Mouse (Mus musculus) A20 (cell line): Measurements from ENCODE around the gene Anxa11.
"Not testable (repeated sequence)": the region's sequence is repeated elsewhere in the genome, so short reads cannot be mapped to it uniquely, and the experiment has no call there.

Experiments
- DNase-seq: peaks from one replicate; pipeline ENCODE4 v3.0.0-alpha.2; 2011; ENCODE audit warnings: low read depth, low spot score

The Anxa11 gene

DNA sequence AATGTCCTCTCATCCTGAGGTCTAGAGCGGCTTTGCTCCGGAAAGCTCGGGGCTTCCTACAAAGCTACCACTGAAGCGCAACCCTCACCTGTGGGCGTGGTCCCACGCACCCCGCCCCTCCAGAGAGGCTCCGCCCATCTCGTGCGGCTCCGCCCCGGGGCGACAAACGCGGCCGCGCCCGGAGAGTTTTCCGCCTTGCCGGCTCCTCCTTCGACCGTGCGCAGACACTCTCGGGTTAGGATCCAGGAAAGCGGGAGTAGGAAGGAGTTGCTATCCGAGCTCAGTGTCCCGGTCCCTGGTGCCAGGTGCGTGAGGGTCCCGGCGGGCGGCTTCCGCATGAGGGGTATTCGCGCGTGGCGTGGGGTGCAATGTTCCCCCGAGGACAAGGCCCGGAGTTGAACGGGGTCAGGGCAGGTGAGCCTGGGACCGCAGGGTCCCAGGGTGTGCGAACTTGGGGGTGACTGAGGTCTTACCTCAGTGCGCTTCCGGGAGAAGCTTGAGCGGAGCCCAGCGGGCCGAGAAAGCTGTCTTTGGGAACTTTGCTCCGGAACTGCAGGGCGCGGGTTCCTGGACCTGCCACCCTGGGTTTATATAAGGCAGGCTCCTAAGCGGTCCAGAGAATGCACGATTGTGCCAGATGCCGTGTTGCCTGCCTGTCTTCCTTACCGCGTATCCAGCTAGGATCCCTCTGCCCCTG lies at the start of gene Anxa11:
Gene Anxa11, plus strand, starts transcription at position 166 of the 697 bp plus-strand sequence.
- peak; percentile 92 for DNase-seq

DNA sequence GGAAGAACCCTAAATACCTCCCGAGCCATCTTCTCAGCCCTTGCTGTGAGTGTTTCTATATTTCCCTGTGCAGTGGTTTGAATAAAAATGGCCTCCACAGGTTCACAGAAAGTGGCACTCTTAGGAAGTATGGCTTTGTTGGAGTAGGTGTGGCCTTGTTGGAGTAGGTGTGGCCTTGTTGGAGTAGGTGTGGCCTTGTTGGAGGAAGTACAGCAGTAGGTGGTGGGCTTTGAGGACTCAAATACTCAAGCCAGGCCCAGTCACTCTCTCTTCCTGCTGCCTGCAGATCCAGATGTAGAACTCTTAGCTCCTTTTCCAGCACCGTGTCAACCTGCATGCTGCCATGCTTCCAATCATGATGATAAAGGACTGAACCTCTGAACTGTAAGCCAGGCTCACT lies 47.6 kb upstream of the Anxa11 start:
- DNase-seq = no peak

DNA sequence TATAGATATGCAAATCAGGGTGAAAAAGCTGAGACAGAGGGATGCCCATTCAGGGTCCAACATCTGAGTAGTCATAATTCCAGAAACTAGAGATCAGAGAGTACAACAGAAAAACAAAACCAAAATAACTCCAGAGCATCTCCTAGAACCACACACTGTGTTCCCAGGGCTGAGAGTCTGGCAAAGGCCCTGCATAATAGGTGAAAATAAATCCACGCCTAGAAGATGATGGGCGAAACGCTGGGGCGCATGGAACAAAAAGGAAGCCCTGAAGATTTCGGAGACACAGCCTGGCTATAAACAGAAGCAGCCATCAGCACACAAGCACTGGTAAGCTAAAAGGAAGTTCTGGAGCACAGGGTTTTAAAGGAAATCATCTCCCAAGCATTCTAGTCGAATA lies 46.9 kb upstream of the Anxa11 start:
- no peak for DNase-seq

- DNase-seq = no peak
Measured at GRCm38 (mm10) chr14:25795561-25796174, 46.3 kb upstream of the Anxa11 start.

- no peak for DNase-seq
Measured at GRCm38 (mm10) chr14:25796619-25797018, 45.3 kb upstream of the Anxa11 start.

GRCm38 (mm10) chr14:25800166-25800960 lies 41.6 kb upstream of the Anxa11 start:
- DNase-seq = peak; percentile 74

GRCm38 (mm10) chr14:25802511-25802910 lies 39.4 kb upstream of the Anxa11 start:
- no peak for DNase-seq

DNA sequence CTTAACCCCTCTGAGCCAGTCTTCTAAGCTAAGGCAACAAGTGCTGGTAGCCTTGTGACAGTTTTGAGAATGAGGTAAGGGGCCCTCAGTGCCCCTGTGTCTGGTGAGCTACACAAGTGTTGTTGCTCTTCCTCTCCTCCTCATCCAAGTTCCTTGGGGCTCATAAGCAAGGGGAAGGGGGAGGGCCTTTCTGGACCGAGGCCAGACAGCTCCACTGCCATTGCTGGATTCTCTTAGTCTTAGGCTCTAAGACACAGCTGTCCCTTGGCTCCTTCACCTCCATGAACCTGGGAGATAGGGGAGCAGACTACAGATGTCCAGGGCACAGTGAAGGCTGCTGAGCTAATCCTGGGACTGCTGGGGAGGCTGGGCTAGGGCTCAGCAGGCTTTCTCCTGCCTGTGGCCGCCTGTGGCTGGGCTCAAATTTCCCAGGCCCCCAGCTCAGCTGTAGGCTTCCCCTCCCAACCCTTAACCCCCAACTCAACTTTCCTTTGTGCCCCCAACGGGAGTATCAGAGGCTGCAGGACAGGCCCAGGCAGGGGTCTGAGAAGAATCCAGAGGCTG lies 38.6 kb upstream of the Anxa11 start:
- no peak for DNase-seq

- no peak for DNase-seq
Measured at GRCm38 (mm10) chr14:25805871-25806270, 36.1 kb upstream of the Anxa11 start.

- DNase-seq = no peak
Measured at GRCm38 (mm10) chr14:25806561-25806960, 35.4 kb upstream of the Anxa11 start.

- DNase-seq = not testable (repeated sequence)
Measured at GRCm38 (mm10) chr14:25811026-25811425, 30.9 kb upstream of the Anxa11 start.

DNA sequence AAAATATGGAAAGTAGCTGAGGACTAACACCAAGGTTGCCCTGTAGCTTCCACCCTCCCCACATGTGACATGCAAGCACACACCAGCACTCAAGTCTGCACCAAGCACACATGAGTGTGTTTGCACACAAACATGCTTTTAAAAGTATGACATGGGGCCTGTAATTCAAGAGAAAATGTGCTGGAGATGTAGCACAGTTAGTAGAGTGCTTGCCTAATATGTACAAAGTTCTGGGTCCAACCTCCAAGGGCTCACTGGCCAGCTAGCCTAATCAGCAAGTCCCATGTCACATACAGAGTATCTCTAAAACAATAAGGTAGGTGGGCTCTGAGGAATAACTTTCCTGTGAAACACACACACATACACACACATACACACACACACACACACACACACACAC lies 27.8 kb upstream of the Anxa11 start:
- no peak for DNase-seq

GRCm38 (mm10) chr14:25816416-25816815 lies 25.5 kb upstream of the Anxa11 start:
- DNase-seq = peak; percentile 48

DNA sequence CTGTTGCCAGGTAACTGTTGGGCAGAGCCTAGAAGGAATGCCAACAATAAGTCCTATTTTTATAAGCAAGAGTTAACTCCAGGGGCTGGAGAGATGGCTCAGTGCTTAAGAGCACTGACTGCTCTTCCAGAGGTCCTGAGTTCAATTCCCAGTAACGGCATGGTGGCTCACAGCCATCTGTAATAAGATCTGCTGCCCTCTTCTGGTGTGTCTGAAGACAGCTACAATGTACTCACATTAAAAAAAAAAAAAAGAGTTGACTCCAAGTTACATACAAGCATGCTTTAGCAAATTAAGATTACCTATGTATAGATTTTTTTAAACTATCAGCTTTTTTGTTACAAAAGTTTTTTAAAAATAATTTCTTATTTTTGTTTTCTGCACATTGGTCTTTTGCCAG lies 19.4 kb upstream of the Anxa11 start:
- no peak for DNase-seq

- no peak for DNase-seq
Measured at GRCm38 (mm10) chr14:25824995-25825394, 17.0 kb upstream of the Anxa11 start.

DNA sequence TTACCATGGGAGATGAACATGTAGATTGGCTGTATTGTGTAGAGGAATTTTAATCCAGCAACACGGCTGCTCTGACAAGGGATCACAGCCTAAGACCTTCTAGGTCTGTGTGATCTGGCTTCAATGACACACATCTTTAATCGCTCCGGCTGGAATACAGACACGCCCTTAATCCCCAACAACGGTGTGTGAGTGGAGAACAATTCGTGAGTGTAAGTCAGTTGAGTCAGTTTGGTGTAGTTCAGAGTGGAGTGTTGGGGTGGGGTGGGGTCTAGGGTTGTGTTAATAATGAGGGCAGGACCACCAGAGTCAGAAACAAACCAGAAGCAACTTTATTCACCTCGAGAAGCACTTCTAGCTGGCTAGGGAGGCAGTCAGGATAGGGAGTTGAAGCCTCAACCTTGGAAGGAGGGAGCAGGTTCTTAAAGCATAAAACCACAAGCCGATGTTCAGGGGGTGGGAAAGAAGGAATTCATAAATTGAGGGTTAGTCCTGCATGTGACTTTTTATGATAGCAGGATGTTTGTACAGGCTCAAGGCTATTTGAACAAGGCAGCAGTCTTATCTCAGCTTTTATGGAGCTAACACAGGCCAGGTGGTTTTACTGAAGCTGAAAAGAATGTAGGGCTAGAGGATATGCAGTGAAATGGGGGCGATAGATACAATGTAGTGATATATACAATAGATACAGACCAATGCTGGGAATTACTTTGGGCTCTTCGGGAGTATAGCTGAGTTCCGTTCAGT lies 15.9 kb upstream of the Anxa11 start:
- no peak for DNase-seq

DNA sequence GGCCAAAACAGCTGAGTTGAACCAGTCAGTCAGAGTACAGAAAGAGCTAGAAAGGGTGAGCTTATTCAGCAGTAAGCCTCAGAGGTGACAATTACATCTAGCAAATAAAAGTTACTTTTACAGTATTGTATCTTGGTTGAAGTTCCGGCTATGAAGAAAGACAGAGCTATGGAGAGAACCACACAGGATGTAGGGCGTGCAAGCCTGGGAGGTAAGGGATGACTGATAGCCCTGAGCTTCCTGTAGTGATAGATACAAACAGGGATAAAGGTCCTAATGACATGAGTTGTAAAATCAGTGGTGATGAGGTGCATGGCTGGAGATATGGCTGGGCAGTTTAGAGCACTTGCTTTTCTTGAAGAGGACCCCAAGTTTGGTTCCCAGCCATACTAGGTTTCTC lies 15.1 kb upstream of the Anxa11 start:
- no peak for DNase-seq

DNA sequence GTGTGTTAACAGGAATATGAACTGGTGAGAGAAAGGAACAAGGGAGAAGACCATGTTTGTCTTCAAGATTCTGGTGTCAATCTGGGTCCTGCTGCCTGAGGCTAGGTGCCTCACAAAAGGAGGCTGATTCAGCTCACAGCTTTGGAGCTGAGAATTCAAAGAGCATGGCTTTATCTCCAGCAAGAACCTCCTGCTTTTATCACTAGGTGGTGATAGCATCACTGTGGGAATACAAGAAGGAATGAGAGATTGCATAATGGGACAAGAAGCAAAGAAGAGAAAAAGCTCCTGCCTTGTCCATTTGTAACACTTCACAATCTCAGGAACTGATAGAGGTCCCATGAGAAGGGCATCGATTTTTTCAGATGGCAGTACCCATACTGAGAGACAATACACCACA lies 10.6 kb upstream of the Anxa11 start:
- no peak for DNase-seq

DNA sequence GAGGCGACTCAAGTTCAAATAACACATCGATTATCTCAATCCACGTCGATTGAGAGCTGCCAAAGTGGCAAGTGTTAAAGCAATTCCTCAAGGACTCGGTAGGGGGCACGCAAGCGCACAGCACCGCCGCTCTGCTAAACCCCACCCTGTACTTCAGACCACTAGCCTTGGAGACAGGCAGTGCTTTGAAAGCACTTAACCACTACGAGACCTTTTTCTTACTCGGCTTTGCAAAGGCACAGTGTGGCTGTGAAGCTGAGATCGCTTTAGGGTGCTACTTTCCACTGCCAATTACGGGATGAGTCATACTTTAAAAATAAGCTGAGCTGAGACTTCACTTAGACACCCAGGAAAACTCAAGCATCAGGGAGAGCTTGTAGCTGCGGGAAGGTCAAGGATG lies 9.7 kb upstream of the Anxa11 start:
- peak; percentile 69 for DNase-seq

GRCm38 (mm10) chr14:25838411-25838810 lies 3.5 kb upstream of the Anxa11 start:
- no peak for DNase-seq

- DNase-seq = peak; percentile 30
Measured at GRCm38 (mm10) chr14:25839791-25840190, 2.2 kb upstream of the Anxa11 start.

- peak; percentile 87 for DNase-seq
Measured at GRCm38 (mm10) chr14:25840961-25841360, 995 bp upstream of the Anxa11 start.
